Mouse (Mus musculus) hindbrain, embryonic 12.5 days (tissue): ENCODE results near the gene Iqgap2. TPM values are rescaled to one million over a fixed set of nuclear protein-coding genes. Genes with fewer than 3 reads are reported as not detected.

Experiments
- ATAC-seq: fragments of 200-750 bp; cut with Nextera tagmentation; 2 replicates; pipeline ENCODE4 v1.8.0; 2017; ENCODE audit warnings: moderate TSS enrichment; ENCODE audit not compliant: low FRiP score
- H3K27ac ChIP-seq: fragments of 300-500 bp; sonication (generic); 2 replicates; pipeline ENCODE4 v1.5.1; 2016; ENCODE audit warnings: mild to moderate bottlenecking
- H3K27me3 ChIP-seq: fragments of 300-500 bp; sonication (generic); 2 replicates; pipeline ENCODE4 v1.6.1; 2016; ENCODE audit warnings: mild to moderate bottlenecking
- H3K36me3 ChIP-seq: fragments of 300-500 bp; sonication (generic); 2 replicates; pipeline ENCODE4 v1.6.1; 2016; ENCODE audit warnings: mild to moderate bottlenecking
- H3K4me1 ChIP-seq: fragments of 300-500 bp; sonication (generic); 2 replicates; pipeline ENCODE4 v1.6.1; 2016
- H3K4me2 ChIP-seq: fragments of 300-500 bp; sonication (generic); replicated peaks from 2 replicates; pipeline ENCODE4 v1.6.1; 2016; ENCODE audit warnings: mild to moderate bottlenecking
- H3K4me3 ChIP-seq: fragments of 300-500 bp; sonication (generic); 2 replicates; pipeline ENCODE4 v1.5.1; 2016; ENCODE audit warnings: mild to moderate bottlenecking
- H3K9ac ChIP-seq: fragments of 300-500 bp; sonication (generic); 2 replicates; pipeline ENCODE4 v1.6.1; 2016; ENCODE audit warnings: mild to moderate bottlenecking, moderate library complexity
- H3K9me3 ChIP-seq: fragments of 300-500 bp; sonication (generic); replicated peaks from 2 replicates; pipeline ENCODE4 v1.6.1; 2016; ENCODE audit warnings: mild to moderate bottlenecking
- WGBS: fragments of 180-500 bp; shearing (Covaris S2); methylation state at CpG from one replicate; pipeline ENCODE4 v1.1.7; 2016; 5-methylcytosine and 5-hydroxymethylcytosine counted together
- polyA plus RNA-seq: library from polyadenylated mRNA; unstranded; fragments of >200 nt; fragmentation: Nextera tagmentation; extraction: Ambion mirVana; gene quantifications from 2 replicates; pipeline ENCODE4 v1.2.1, GENCODE M21; 2016

The Iqgap2 gene
- polyA plus RNA-seq, 1 experiment from 2014 or later: 14.0 TPM

- Histone ChIP-seq H3K27me3 (no peaks in the 10 kb centered on the region), H3K9ac (no peak overlapping the region), H3K9me3 (no peaks in the 10 kb centered on the region), H3K27ac (no peak overlapping the region), H3K4me1 (no peaks in the 10 kb centered on the region), H3K4me2 (no peak overlapping the region), H3K36me3 (no peaks in the 10 kb centered on the region), H3K4me3 (no peak overlapping the region)
- ATAC-seq: no peak
- WGBS: 92% methylated on average over 10 of the region's 10 CpGs
These were observed 48.2 kb downstream of the Iqgap2 start for GRCm38 (mm10) chr13:95843411-95844026.

GRCm38 (mm10) chr13:95842803-95843202 lies 48.9 kb downstream of the Iqgap2 start:
- Histone ChIP-seq H3K4me3 (no peak overlapping the region), H3K27ac (no peak overlapping the region), H3K9me3 (no peaks in the 10 kb centered on the region), H3K4me1 (no peaks in the 10 kb centered on the region), H3K4me2 (no peak overlapping the region), H3K36me3 (no peaks in the 10 kb centered on the region), H3K27me3 (no peaks in the 10 kb centered on the region), H3K9ac (no peak overlapping the region)
- WGBS: 86% methylated on average over 7 of the region's 7 CpGs
- ATAC-seq: no peak

GRCm38 (mm10) chr13:95841946-95842345 lies 49.8 kb downstream of the Iqgap2 start:
- WGBS: 89% methylated on average over 1 of the region's 1 CpGs
- H3K9ac ChIP-seq: no peak overlapping the region
- H3K9me3 ChIP-seq: no peaks in the 10 kb centered on the region
- no peaks in the 10 kb centered on the region for H3K27me3 ChIP-seq
- no peak overlapping the region for H3K4me2 ChIP-seq
- no peaks in the 10 kb centered on the region for H3K4me1 ChIP-seq
- no peaks in the 10 kb centered on the region for H3K36me3 ChIP-seq
- H3K4me3 ChIP-seq: no peak overlapping the region
- no peak overlapping the region for H3K27ac ChIP-seq
- no peak for ATAC-seq

GRCm38 (mm10) chr13:95836944-95837343 lies 54.8 kb downstream of the Iqgap2 start:
- Histone ChIP-seq H3K4me2 (no peak overlapping the region), H3K27me3 (no peaks in the 10 kb centered on the region), H3K4me1 (0 out of 2 replicates have a peak, but pooled peaks cover 7% of the 10 kb centered on the region), H3K27ac (no peak overlapping the region), H3K4me3 (no peak overlapping the region), H3K9ac (no peak overlapping the region), H3K9me3 (no peaks in the 10 kb centered on the region), H3K36me3 (peaks cover 3% of the 10 kb centered on the region; the same call in 1 of the 2 replicates)
- WGBS: 95% methylated on average over 3 of the region's 3 CpGs
- ATAC-seq: no peak

- Histone ChIP-seq H3K9me3 (no peaks in the 10 kb centered on the region), H3K4me2 (no peak overlapping the region), H3K27ac (no peak overlapping the region), H3K27me3 (no peaks in the 10 kb centered on the region), H3K36me3 (peaks cover 3% of the 10 kb centered on the region; the same call in 1 of the 2 replicates), H3K9ac (no peak overlapping the region), H3K4me3 (no peak overlapping the region), H3K4me1 (0 out of 2 replicates have a peak, but pooled peaks cover 7% of the 10 kb centered on the region)
- no peak for ATAC-seq
- 80% methylated on average over 6 of the region's 6 CpGs for WGBS
These were observed 58.2 kb downstream of the Iqgap2 start for GRCm38 (mm10) chr13:95833473-95833872.

- no peaks in the 10 kb centered on the region for H3K27me3 ChIP-seq
- H3K4me3 ChIP-seq: no peak overlapping the region
- WGBS: 37% methylated on average over 3 of the region's 3 CpGs
- H3K27ac ChIP-seq: no peak overlapping the region
- H3K4me2 ChIP-seq: no peak overlapping the region
- H3K9ac ChIP-seq: no peak overlapping the region
- H3K36me3 ChIP-seq: peaks cover 3% of the 10 kb centered on the region; the same call in 1 of the 2 replicates
- H3K4me1 ChIP-seq: 0 out of 2 replicates have a peak, but pooled peaks cover 7% of the 10 kb centered on the region
- no peak for ATAC-seq
- no peaks in the 10 kb centered on the region for H3K9me3 ChIP-seq
These were observed 59.0 kb downstream of the Iqgap2 start for GRCm38 (mm10) chr13:95832712-95833111.

- no peak overlapping the region for H3K4me3 ChIP-seq
- no peak overlapping the region for H3K4me2 ChIP-seq
- H3K4me1 ChIP-seq: 0 out of 2 replicates have a peak, but pooled peaks cover 7% of the 10 kb centered on the region
- no peaks in the 10 kb centered on the region for H3K27me3 ChIP-seq
- no peak for ATAC-seq
- no peak overlapping the region for H3K9ac ChIP-seq
- H3K9me3 ChIP-seq: no peaks in the 10 kb centered on the region
- H3K36me3 ChIP-seq: peaks cover 3% of the 10 kb centered on the region; the same call in 1 of the 2 replicates
- no peak overlapping the region for H3K27ac ChIP-seq
These were observed 60.0 kb downstream of the Iqgap2 start for GRCm38 (mm10) chr13:95831760-95832159.

GRCm38 (mm10) chr13:95829431-95830171 lies 62.1 kb downstream of the Iqgap2 start:
- H3K36me3 ChIP-seq: no peaks in the 10 kb centered on the region
- no peak overlapping the region for H3K4me2 ChIP-seq
- ATAC-seq: no peak
- H3K9me3 ChIP-seq: no peaks in the 10 kb centered on the region; the same call in 1 of the 2 replicates
- H3K4me3 ChIP-seq: no peak overlapping the region
- no peaks in the 10 kb centered on the region for H3K27me3 ChIP-seq
- H3K27ac ChIP-seq: no peak overlapping the region
- 93% methylated on average over 7 of the region's 7 CpGs for WGBS
- H3K4me1 ChIP-seq: 0 out of 2 replicates have a peak, but pooled peaks cover 7% of the 10 kb centered on the region
- no peak overlapping the region for H3K9ac ChIP-seq

- Histone ChIP-seq H3K27me3 (no peaks in the 10 kb centered on the region), H3K9ac (no peak overlapping the region), H3K4me1 (0 out of 2 replicates have a peak, but pooled peaks cover 7% of the 10 kb centered on the region), H3K4me2 (no peak overlapping the region), H3K27ac (no peak overlapping the region), H3K4me3 (no peak overlapping the region), H3K36me3 (no peaks in the 10 kb centered on the region), H3K9me3 (no peaks in the 10 kb centered on the region; the same call in 1 of the 2 replicates)
- no peak for ATAC-seq
- WGBS: 92% methylated on average over 5 of the region's 5 CpGs
These were observed 63.1 kb downstream of the Iqgap2 start for GRCm38 (mm10) chr13:95828616-95829015.

GRCm38 (mm10) chr13:95826178-95826577 lies 65.5 kb downstream of the Iqgap2 start:
- no peaks in the 10 kb centered on the region for H3K4me1 ChIP-seq
- H3K4me2 ChIP-seq: no peak overlapping the region
- no peak overlapping the region for H3K27ac ChIP-seq
- H3K9ac ChIP-seq: no peak overlapping the region
- H3K9me3 ChIP-seq: no peaks in the 10 kb centered on the region; the same call in 1 of the 2 replicates
- no peak overlapping the region for H3K4me3 ChIP-seq
- WGBS: 81% methylated on average over 6 of the region's 6 CpGs
- no peaks in the 10 kb centered on the region for H3K27me3 ChIP-seq
- ATAC-seq: no peak
- no peaks in the 10 kb centered on the region for H3K36me3 ChIP-seq

- WGBS: 82% methylated on average over 6 of the region's 6 CpGs
- Histone ChIP-seq H3K4me1 (no peaks in the 10 kb centered on the region), H3K9ac (no peak overlapping the region), H3K4me2 (no peak overlapping the region), H3K4me3 (no peak overlapping the region), H3K36me3 (no peaks in the 10 kb centered on the region), H3K9me3 (no peaks in the 10 kb centered on the region; the same call in 1 of the 2 replicates), H3K27ac (no peak overlapping the region), H3K27me3 (no peaks in the 10 kb centered on the region)
- ATAC-seq: no peak
These were observed 68.8 kb downstream of the Iqgap2 start for GRCm38 (mm10) chr13:95822918-95823317.

- H3K27ac ChIP-seq: no peak overlapping the region; the same call in 1 of the 2 replicates
- no peaks in the 10 kb centered on the region for H3K27me3 ChIP-seq
- ATAC-seq: no peak
- 90% methylated on average over 9 of the region's 9 CpGs for WGBS
- H3K36me3 ChIP-seq: no peaks in the 10 kb centered on the region
- no peak overlapping the region for H3K4me3 ChIP-seq
- no peak overlapping the region for H3K9ac ChIP-seq
- no peaks in the 10 kb centered on the region for H3K4me1 ChIP-seq
- no peaks in the 10 kb centered on the region; the same call in 1 of the 2 replicates for H3K9me3 ChIP-seq
- H3K4me2 ChIP-seq: no peak overlapping the region
These were observed 71.7 kb downstream of the Iqgap2 start for GRCm38 (mm10) chr13:95820071-95820470.
